ENCODE assay signal across 20 mouse cellular contexts in the genomic region with DNA sequence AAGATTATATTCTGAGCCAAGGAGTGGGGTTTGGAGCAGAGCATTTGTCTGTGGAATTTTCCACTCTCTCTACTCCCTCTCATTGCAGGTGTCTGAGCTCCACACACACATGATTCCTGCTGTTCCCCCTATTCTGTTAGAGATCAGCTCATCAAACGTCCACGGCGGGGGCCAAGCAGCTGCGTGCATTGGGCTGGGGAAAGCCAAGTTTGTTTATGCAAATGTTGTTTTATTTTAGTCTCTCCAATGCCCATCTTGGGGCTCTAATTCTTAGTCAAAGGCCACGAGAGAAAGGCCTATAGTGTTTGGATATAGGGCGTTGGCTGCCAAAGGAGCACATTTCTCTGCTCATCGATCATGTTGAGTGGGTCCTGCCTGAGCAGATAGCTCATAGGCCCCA.
A peak's percentile ranks its signal among the peaks of the same experiment; 100 is the strongest.
DNase-seq lines count a peak whose midpoint lies in the region; ATAC-seq lines count a peak whose summit lies in the region.
"Had no signal": no experiment of that assay in that cellular context is flagged by ENCODE, and none has a peak within 500 bp of the region (broad histone marks: within the 10 kb centered on the region; RNA-seq: fewer than 3 reads in every experiment).

No protein-coding gene starts in this region.

- no peak overlapping the region for H3K4me3 ChIP-seq in hindbrain, embryonic 13.5 days
- no peak overlapping the region for H3K4me3 ChIP-seq in hindbrain, embryonic 10.5 days
- H3K4me3 ChIP-seq in neural tube, embryonic 13.5 days, result no peak overlapping the region
- no peak overlapping the region for H3K4me3 ChIP-seq in midbrain, embryonic 16.5 days (ENCODE audit: low read depth, low read length)
- H3K4me3 ChIP-seq: embryonic facial prominence, embryonic 10.5 days; forebrain, embryonic 13.5 days; heart, adult 2 months; heart, embryonic 15.5 days had no signal

- peaks cover 10% of the 10 kb centered on the region for H3K4me1 ChIP-seq in hindbrain, embryonic 13.5 days (replicated peaks)
- H3K4me1 ChIP-seq in hindbrain, embryonic 10.5 days (replicated peaks), result no peaks in the 10 kb centered on the region
- H3K4me1 ChIP-seq in neural tube, embryonic 13.5 days (replicated peaks), result peaks cover 8% of the 10 kb centered on the region
- H3K4me1 ChIP-seq in midbrain, embryonic 16.5 days (ENCODE audit: control insufficient read depth, insufficient read depth, low read length), result peaks cover 4% of the 10 kb centered on the region; the same call in 1 of the 2 replicates
- H3K4me1 ChIP-seq: embryonic facial prominence, embryonic 10.5 days; heart, embryonic 15.5 days had no signal

- no peak for DNase-seq in hindbrain, embryonic 10.5 days (ENCODE audit: low spot score)
- DNase-seq in neural tube, embryonic 10.5 days (ENCODE audit: extremely low spot score, low spot score), result no peak
- no peak for DNase-seq in kidney, postnatal 4 days
- DNase-seq in heart, postnatal 25 days (ENCODE audit: low spot score), result no peak
- DNase-seq: adrenal gland, adult 2 months; adrenal gland, postnatal 25 days; cerebellum, adult 2 months; cerebellum, postnatal 10 days; forebrain, postnatal 0 days; gastrocnemius, postnatal 14 days; heart, adult 2 months; heart, postnatal 14 days had no signal

- peak overlapping the region; percentile 40; the same call in 1 of the 2 replicates for H3K27ac ChIP-seq in hindbrain, embryonic 13.5 days
- H3K27ac ChIP-seq in hindbrain, embryonic 10.5 days, result no peak overlapping the region
- peak overlapping the region; percentile 54 for H3K27ac ChIP-seq in neural tube, embryonic 13.5 days (replicated peaks)
- H3K27ac ChIP-seq in midbrain, embryonic 16.5 days (ENCODE audit: low read length), result peak overlapping the region; percentile 29
- H3K27ac ChIP-seq: embryonic facial prominence, embryonic 10.5 days; forebrain, embryonic 13.5 days; heart, adult 2 months; heart, embryonic 15.5 days had no signal

- no peaks in the 10 kb centered on the region for H3K27me3 ChIP-seq in hindbrain, embryonic 13.5 days
- H3K27me3 ChIP-seq in hindbrain, embryonic 10.5 days (ENCODE audit: insufficient read depth, poor library complexity, severe bottlenecking), result no peaks in the 10 kb centered on the region
- no peaks in the 10 kb centered on the region for H3K27me3 ChIP-seq in neural tube, embryonic 13.5 days
- no peaks in the 10 kb centered on the region for H3K27me3 ChIP-seq in midbrain, embryonic 16.5 days (ENCODE audit: control insufficient read depth, insufficient read depth, low read depth, low read length)
- H3K27me3 ChIP-seq: forebrain, embryonic 13.5 days; heart, embryonic 15.5 days; Patski had no signal

- H3K4me2 ChIP-seq in hindbrain, embryonic 13.5 days, result no peak overlapping the region
- no peak overlapping the region for H3K4me2 ChIP-seq in neural tube, embryonic 13.5 days
- no peak overlapping the region for H3K4me2 ChIP-seq in midbrain, embryonic 16.5 days (ENCODE audit: low read length)
- H3K4me2 ChIP-seq: forebrain, embryonic 13.5 days; heart, embryonic 11.5 days; heart, embryonic 15.5 days had no signal

- H3K9ac ChIP-seq in hindbrain, embryonic 13.5 days, result no peak overlapping the region
- no peak overlapping the region for H3K9ac ChIP-seq in neural tube, embryonic 13.5 days
- H3K9ac ChIP-seq in midbrain, embryonic 16.5 days (ENCODE audit: low read depth, low read length), result no peak overlapping the region
- H3K9ac ChIP-seq: forebrain, embryonic 13.5 days; forebrain, postnatal 0 days; heart, embryonic 15.5 days had no signal

- WGBS in hindbrain, embryonic 13.5 days, result 57% methylated on average over 7 of the region's 7 CpGs
- WGBS in hindbrain, embryonic 10.5 days, result 73% methylated on average over 7 of the region's 7 CpGs
- 53% methylated on average over 7 of the region's 7 CpGs for WGBS in neural tube, embryonic 13.5 days
- 50% methylated on average over 7 of the region's 7 CpGs for WGBS in midbrain, embryonic 16.5 days

- H3K9me3 ChIP-seq in hindbrain, embryonic 13.5 days, result no peaks in the 10 kb centered on the region
- no peaks in the 10 kb centered on the region for H3K9me3 ChIP-seq in hindbrain, embryonic 10.5 days
- H3K9me3 ChIP-seq in neural tube, embryonic 13.5 days, result no peaks in the 10 kb centered on the region
- no peaks in the 10 kb centered on the region for H3K9me3 ChIP-seq in midbrain, embryonic 16.5 days (replicated peaks; ENCODE audit: control insufficient read depth, low read length, poor library complexity, severe bottlenecking)
- H3K9me3 ChIP-seq: embryonic facial prominence, embryonic 10.5 days; forebrain, embryonic 13.5 days; heart, embryonic 15.5 days had no signal

- no peaks in the 10 kb centered on the region for H3K36me3 ChIP-seq in hindbrain, embryonic 13.5 days
- H3K36me3 ChIP-seq in hindbrain, embryonic 10.5 days, result no peaks in the 10 kb centered on the region
- no peaks in the 10 kb centered on the region for H3K36me3 ChIP-seq in neural tube, embryonic 13.5 days
- no peaks in the 10 kb centered on the region for H3K36me3 ChIP-seq in midbrain, embryonic 16.5 days (ENCODE audit: control insufficient read depth, insufficient read depth, low read length)
- H3K36me3 ChIP-seq: embryonic facial prominence, embryonic 10.5 days; heart, embryonic 15.5 days had no signal

- intact Hi-C loops in heart, postnatal 25 days (cut with DNase I), result no loop called here

- no peak for ATAC-seq in hindbrain, embryonic 13.5 days (ENCODE audit: low FRiP score)
- no peak for ATAC-seq in neural tube, embryonic 13.5 days (ENCODE audit: low read depth)
- ATAC-seq in midbrain, embryonic 16.5 days, result no peak
- ATAC-seq: forebrain, embryonic 13.5 days; forebrain, postnatal 0 days; Patski had no signal
